Mouse (Mus musculus) liver, embryonic 16.5 days (tissue): ENCODE results near the gene Sult1a1. TPM values are rescaled to one million over a fixed set of nuclear protein-coding genes. Genes with fewer than 3 reads are reported as not detected.
"Not testable (repeated sequence)": the region's sequence is repeated elsewhere in the genome, so short reads cannot be mapped to it uniquely, and the experiment has no call there.

Source experiments
- ATAC-seq: fragments of 200-750 bp; cut with Nextera tagmentation; 2 replicates; pipeline ENCODE4 v1.8.0; 2017; ENCODE audit warnings: low read depth, mild to moderate bottlenecking, moderate number of reproducible peaks, moderate library complexity
- H3K27ac ChIP-seq: fragments of 300-500 bp; sonication (generic); 2 replicates; pipeline ENCODE4 v1.5.1; 2014; ENCODE audit warnings: mild to moderate bottlenecking, low read length
- H3K27me3 ChIP-seq: fragments of 300-500 bp; sonication (generic); 2 replicates; pipeline ENCODE4 v1.6.1; 2014; ENCODE audit warnings: low read depth, low read length, mixed read lengths; ENCODE audit not compliant: control insufficient read depth, insufficient read depth
- H3K36me3 ChIP-seq: fragments of 300-500 bp; sonication (generic); 2 replicates; pipeline ENCODE4 v1.6.1; 2014; ENCODE audit warnings: mild to moderate bottlenecking; ENCODE audit not compliant: control insufficient read depth, insufficient read depth
- H3K4me1 ChIP-seq: fragments of 300-500 bp; sonication (generic); 2 replicates; pipeline ENCODE4 v1.6.1; 2014; ENCODE audit warnings: low read depth, low read length, mixed read lengths; ENCODE audit not compliant: control insufficient read depth
- H3K4me2 ChIP-seq: fragments of 300-500 bp; sonication (generic); 2 replicates; pipeline ENCODE4 v1.6.1; 2014; ENCODE audit warnings: low read depth, low read length, mixed read lengths
- H3K4me3 ChIP-seq: fragments of 300-500 bp; sonication (generic); 2 replicates; pipeline ENCODE4 v1.5.1; 2014; ENCODE audit warnings: low read depth, mild to moderate bottlenecking, low read length
- H3K9ac ChIP-seq: fragments of 300-500 bp; sonication (generic); 2 replicates; pipeline ENCODE4 v1.6.1; 2014; ENCODE audit warnings: low read depth, low read length
- H3K9me3 ChIP-seq: fragments of 300-500 bp; sonication (generic); replicated peaks from 2 replicates; pipeline ENCODE4 v1.6.1; 2016; ENCODE audit warnings: low read length; ENCODE audit not compliant: control insufficient read depth
- whole genome bisulfite sequencing: fragments of 180-500 bp; shearing (Covaris S2); extraction: QIAGEN DNeasy Blood & Tissue Kit; methylation state at CpG from one replicate; pipeline ENCODE4 v1.1.7; 2014; ENCODE audit not compliant: insufficient replicate concordance; 5-methylcytosine and 5-hydroxymethylcytosine counted together
- polyA plus RNA-seq: library from polyadenylated mRNA; unstranded; fragments of >200 nt; fragmentation: Nextera tagmentation; extraction: Ambion mirVana; gene quantifications from 2 replicates; pipeline ENCODE4 v1.2.1, GENCODE M21; 2015

Sult1a1 gene
- polyA plus RNA-seq, 1 experiment from 2014 or later, result 88.7 TPM

DNA sequence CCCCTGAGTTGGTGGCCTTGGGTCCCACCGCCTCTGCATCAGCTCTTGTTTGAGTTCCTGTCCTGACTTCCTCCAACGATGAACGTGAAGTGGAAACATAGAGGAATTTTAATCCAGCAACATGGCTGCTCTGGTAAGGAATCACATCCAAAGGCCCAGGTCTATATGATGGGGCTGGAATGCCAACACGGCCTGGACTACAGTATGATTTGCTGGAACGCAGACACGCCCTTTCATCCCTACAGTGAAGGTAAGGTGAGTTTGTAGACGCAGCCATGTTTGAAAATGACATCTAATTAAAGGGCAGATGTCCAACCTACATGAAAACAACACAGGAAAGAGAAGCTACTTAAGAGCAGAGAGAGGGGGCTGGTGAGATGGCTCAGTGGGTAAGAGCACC is 17.5 kb upstream of the Sult1a1 start:
- Histone ChIP-seq H3K4me1 (peaks cover 17% of the 10 kb centered on the region), H3K36me3 (peaks cover 4% of the 10 kb centered on the region; the same call in 1 of the 2 replicates), H3K4me2 (no peak overlapping the region), H3K4me3 (no peak overlapping the region), H3K9ac (no peak overlapping the region), H3K27me3 (no peaks in the 10 kb centered on the region), H3K9me3 (no peaks in the 10 kb centered on the region), H3K27ac (no peak overlapping the region)
- 71% methylated on average over 7 of the region's 7 CpGs for WGBS
- no peak for ATAC-seq

DNA sequence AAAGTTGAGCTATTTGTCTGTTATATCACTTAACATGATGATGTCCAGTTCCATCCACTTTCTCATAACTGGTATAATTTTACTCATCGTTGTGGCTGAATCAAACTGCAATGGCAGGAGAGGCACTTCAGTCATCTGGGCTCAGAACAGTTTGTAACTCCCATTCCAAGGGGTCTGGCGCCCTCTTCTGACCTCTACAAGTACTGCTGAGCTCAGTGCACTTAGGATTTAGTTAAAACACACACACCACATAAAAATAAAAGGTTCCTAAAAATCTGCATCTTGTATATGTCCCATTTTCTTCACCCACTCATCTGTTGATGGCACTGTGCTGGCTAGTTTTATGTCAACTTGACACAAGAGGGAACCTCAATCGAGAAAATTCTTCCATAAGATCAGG is 17.0 kb upstream of the Sult1a1 start:
- peaks cover 17% of the 10 kb centered on the region for H3K4me1 ChIP-seq
- no peak overlapping the region for H3K27ac ChIP-seq
- no peak overlapping the region for H3K9ac ChIP-seq
- WGBS, result 18% methylated on average over 3 of the region's 3 CpGs
- peaks cover 4% of the 10 kb centered on the region; the same call in 1 of the 2 replicates for H3K36me3 ChIP-seq
- no peaks in the 10 kb centered on the region for H3K9me3 ChIP-seq
- H3K4me3 ChIP-seq, result no peak overlapping the region
- H3K4me2 ChIP-seq, result no peak overlapping the region
- H3K27me3 ChIP-seq, result no peaks in the 10 kb centered on the region
- no peak for ATAC-seq

DNA sequence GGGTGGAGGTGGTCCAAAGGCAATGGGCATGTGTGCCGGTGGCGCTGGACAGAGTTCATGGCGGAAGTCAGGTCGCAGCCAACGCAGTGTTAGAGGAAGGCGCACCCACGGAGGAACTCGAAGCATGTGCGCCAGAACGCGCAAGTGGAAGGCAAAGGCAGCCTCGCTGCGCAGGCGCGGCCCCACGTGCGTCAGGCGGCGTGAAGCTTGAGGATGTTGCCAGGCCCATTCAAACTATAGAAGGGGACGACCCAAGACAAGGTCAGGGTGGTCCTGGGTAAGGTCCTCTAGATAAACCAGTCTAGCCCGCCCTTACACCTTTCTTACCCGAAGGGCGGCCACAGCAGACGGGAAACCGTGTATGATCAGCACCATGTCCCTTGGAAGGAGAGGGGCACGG is 16.2 kb upstream of the Sult1a1 start:
- no peaks in the 10 kb centered on the region for H3K9me3 ChIP-seq
- ATAC-seq, result no peak
- no peak overlapping the region for H3K4me3 ChIP-seq
- H3K27me3 ChIP-seq, result no peaks in the 10 kb centered on the region
- peaks cover 17% of the 10 kb centered on the region for H3K4me1 ChIP-seq
- H3K4me2 ChIP-seq, result no peak overlapping the region
- H3K27ac ChIP-seq, result no peak overlapping the region
- H3K36me3 ChIP-seq, result peaks cover 4% of the 10 kb centered on the region; the same call in 1 of the 2 replicates
- no peak overlapping the region for H3K9ac ChIP-seq
- WGBS, result 91% methylated on average over 26 of the region's 26 CpGs

DNA sequence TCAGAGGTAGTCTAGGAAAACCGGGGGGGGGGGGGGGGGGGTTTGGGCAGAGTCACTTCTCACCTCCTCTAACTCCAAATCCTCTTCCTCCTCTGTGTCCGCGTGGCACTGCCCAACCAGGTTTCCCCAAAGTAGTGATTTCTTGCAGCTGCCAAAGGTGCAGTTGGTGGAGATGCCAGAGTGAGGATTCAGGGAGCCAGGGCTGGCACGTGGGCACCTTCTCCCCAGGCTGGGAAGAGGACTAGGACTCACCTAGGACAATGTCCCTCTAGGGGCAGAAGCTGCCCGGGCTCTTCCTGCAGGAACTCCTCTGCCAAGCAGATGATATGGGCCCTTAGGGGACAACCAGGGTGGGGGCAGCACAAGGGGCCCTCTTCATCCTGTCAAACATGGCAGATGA is 15.4 kb upstream of the Sult1a1 start:
- Histone ChIP-seq H3K4me3 (no peak overlapping the region), H3K9ac (no peak overlapping the region), H3K9me3 (no peaks in the 10 kb centered on the region), H3K27me3 (no peaks in the 10 kb centered on the region), H3K36me3 (peaks cover 4% of the 10 kb centered on the region; the same call in 1 of the 2 replicates), H3K4me2 (no peak overlapping the region), H3K4me1 (peaks cover 12% of the 10 kb centered on the region), H3K27ac (no peak overlapping the region)
- no peak for ATAC-seq
- WGBS, result 67% methylated on average over 5 of the region's 5 CpGs

DNA sequence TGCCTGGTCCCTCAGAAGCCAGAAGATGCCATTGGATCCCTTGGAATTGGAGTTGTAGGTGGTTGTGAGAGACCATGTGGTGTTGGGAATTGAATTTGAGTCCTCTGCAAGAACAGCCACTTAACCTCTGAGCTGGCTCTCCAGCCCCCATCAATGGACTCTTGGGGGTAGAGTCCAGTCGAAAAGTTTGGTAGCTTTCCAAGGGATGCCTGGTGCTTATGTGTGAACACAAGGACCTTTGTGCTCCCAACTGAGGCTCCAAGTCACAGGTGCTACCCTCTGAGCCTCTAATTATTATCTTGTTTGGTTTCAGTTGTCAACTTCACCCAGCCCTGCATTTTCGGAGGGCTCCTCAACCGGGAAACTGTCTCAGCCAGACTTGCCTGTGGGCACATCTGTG is 14.5 kb upstream of the Sult1a1 start:
- Histone ChIP-seq H3K36me3 (peaks cover 4% of the 10 kb centered on the region; the same call in 1 of the 2 replicates), H3K9me3 (no peaks in the 10 kb centered on the region), H3K27ac (peak overlapping the region; percentile 34; the same call in 1 of the 2 replicates), H3K9ac (no peak overlapping the region), H3K4me3 (no peak overlapping the region), H3K27me3 (no peaks in the 10 kb centered on the region), H3K4me1 (peaks cover 8% of the 10 kb centered on the region), H3K4me2 (no peak overlapping the region)
- 63% methylated on average over 3 of the region's 3 CpGs for WGBS
- ATAC-seq, result no peak

- Histone ChIP-seq H3K4me3 (no peak overlapping the region), H3K27ac (peak overlapping the region; percentile 38; the same call in 1 of the 2 replicates), H3K36me3 (peaks cover 4% of the 10 kb centered on the region; the same call in 1 of the 2 replicates), H3K9me3 (no peaks in the 10 kb centered on the region), H3K27me3 (no peaks in the 10 kb centered on the region), H3K9ac (no peak overlapping the region), H3K4me2 (no peak overlapping the region), H3K4me1 (peaks cover 3% of the 10 kb centered on the region)
- ATAC-seq, result peak; percentile 64
- 52% methylated on average over 3 of the region's 3 CpGs for WGBS
Observed at GRCm38 (mm10) chr7:126689021-126689420, 12.8 kb upstream of the Sult1a1 start.

GRCm38 (mm10) chr7:126688156-126688555 is 11.9 kb upstream of the Sult1a1 start:
- H3K27ac ChIP-seq, H3K9me3 ChIP-seq, H3K9ac ChIP-seq, H3K36me3 ChIP-seq, H3K27me3 ChIP-seq, ATAC-seq, H3K4me1 ChIP-seq, H3K4me3 ChIP-seq, H3K4me2 ChIP-seq: not testable (repeated sequence)
- 59% methylated on average over 4 of the region's 4 CpGs for WGBS

DNA sequence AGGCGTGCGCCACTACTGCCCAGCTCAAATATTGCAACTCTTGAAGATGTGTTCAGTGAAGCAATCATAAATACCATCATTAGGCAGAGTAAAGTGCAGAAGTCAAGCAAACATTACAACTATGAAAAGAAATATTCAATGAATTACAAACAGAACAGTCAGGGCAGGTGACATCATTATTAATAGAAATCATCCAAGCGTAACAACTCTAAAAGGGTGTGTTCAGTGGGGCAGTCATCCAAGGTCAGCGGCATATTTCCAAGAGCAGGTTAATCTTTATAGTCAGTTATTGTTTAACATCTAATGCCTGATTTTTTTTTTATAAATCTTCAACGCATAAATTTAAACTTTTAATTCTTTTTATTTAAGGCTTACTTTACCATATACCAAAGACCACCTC is 5.0 kb upstream of the Sult1a1 start:
- no peak overlapping the region for H3K4me2 ChIP-seq
- no peak overlapping the region for H3K27ac ChIP-seq
- no peaks in the 10 kb centered on the region for H3K27me3 ChIP-seq
- H3K4me3 ChIP-seq, result no peak overlapping the region
- ATAC-seq, result no peak
- H3K4me1 ChIP-seq, result no peaks in the 10 kb centered on the region
- no peaks in the 10 kb centered on the region for H3K9me3 ChIP-seq
- WGBS, result 87% methylated on average over 5 of the region's 5 CpGs
- no peaks in the 10 kb centered on the region for H3K36me3 ChIP-seq
- no peak overlapping the region for H3K9ac ChIP-seq

GRCm38 (mm10) chr7:126679683-126680082 is 3.5 kb upstream of the Sult1a1 start:
- H3K36me3 ChIP-seq, result no peaks in the 10 kb centered on the region
- H3K9me3 ChIP-seq, result no peaks in the 10 kb centered on the region
- no peak overlapping the region for H3K4me3 ChIP-seq
- WGBS, result 65% methylated on average over 5 of the region's 5 CpGs
- no peaks in the 10 kb centered on the region for H3K4me1 ChIP-seq
- no peak for ATAC-seq
- no peaks in the 10 kb centered on the region for H3K27me3 ChIP-seq
- no peak overlapping the region for H3K27ac ChIP-seq
- no peak overlapping the region for H3K4me2 ChIP-seq
- no peak overlapping the region for H3K9ac ChIP-seq
